Mouse (Mus musculus) heart, postnatal 0 days (tissue): ENCODE measurements at regions not wholly inside any gene's neighbourhood (a gene's known extent, or its start where the extent isn't known, plus 50 kb on each side); places are given as distances from the start of the nearest gene placed in this dataset.

ENCODE experiments used
- CTCF ChIP-seq: IDR thresholded peaks from 2 replicates; pipeline ENCODE4 v1.5.1; 2016; ENCODE audit warnings: antibody characterized with exemption, control low read depth, low read depth
- EP300 ChIP-seq: IDR thresholded peaks from 2 replicates; pipeline ENCODE4 v1.6.1; 2016; ENCODE audit warnings: antibody characterized with exemption, low read depth

DNA sequence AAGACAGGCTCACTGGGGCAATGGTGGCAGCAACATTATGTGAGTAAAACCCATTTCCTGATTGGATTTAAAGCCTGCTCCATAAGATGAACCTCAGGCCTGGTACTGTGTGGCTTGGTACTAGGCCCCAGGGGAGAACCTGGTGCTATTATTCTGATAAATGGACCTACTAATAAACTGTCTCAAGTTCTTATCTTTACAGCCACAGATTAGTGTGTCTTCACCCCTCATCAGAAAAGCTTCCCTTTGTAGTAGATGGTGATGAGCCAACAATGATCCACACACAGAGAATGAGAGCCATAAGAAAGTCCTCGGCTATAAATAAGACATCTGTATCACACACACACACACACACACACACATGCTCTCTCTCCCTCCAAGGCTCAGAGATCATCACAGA is 73.7 kb downstream of the Zfp36l1 start:
- TF ChIP-seq CTCF (no peak), EP300 (no peak)
